Mouse (Mus musculus) retina, adult 2 months (tissue): ENCODE data around the gene Lrrc4.

Experiments
- DNase-seq: peaks from one replicate; pipeline ENCODE4 v3.0.0-alpha.2; 2012; ENCODE audit warnings: low read depth, low spot score

Gene Lrrc4

GRCm38 (mm10) chr6:28672388-28672787 lies 159.2 kb downstream of the Lrrc4 start:
- DNase-seq, result no peak

- DNase-seq, result no peak
Observed at GRCm38 (mm10) chr6:28669251-28669650, 162.3 kb downstream of the Lrrc4 start.

GRCm38 (mm10) chr6:28667586-28667985 lies 164.0 kb downstream of the Lrrc4 start:
- DNase-seq, result no peak

- DNase-seq, result no peak
Observed at GRCm38 (mm10) chr6:28664716-28665115, 166.8 kb downstream of the Lrrc4 start.

GRCm38 (mm10) chr6:28663670-28664069 lies 167.9 kb downstream of the Lrrc4 start:
- no peak for DNase-seq

- DNase-seq, result no peak
Observed at GRCm38 (mm10) chr6:28663004-28663403, 168.5 kb downstream of the Lrrc4 start.

- no peak for DNase-seq
Observed at GRCm38 (mm10) chr6:28656511-28656910, 175.0 kb downstream of the Lrrc4 start.

- no peak for DNase-seq
Observed at GRCm38 (mm10) chr6:28645231-28645630, 186.3 kb downstream of the Lrrc4 start.

GRCm38 (mm10) chr6:28642909-28643308 lies 188.6 kb downstream of the Lrrc4 start:
- DNase-seq, result no peak

- no peak for DNase-seq
Observed at GRCm38 (mm10) chr6:28640088-28640487, 191.5 kb downstream of the Lrrc4 start.

- no peak for DNase-seq
Observed at GRCm38 (mm10) chr6:28635531-28636348, 195.8 kb downstream of the Lrrc4 start.

- DNase-seq, result no peak
Observed at GRCm38 (mm10) chr6:28635092-28635491, 196.5 kb downstream of the Lrrc4 start.

- DNase-seq, result no peak
Observed at GRCm38 (mm10) chr6:28633656-28634055, 197.9 kb downstream of the Lrrc4 start.

- no peak for DNase-seq
Observed at GRCm38 (mm10) chr6:28633120-28633519, 198.4 kb downstream of the Lrrc4 start.

GRCm38 (mm10) chr6:28630926-28631325 lies 200.6 kb downstream of the Lrrc4 start:
- no peak for DNase-seq

- DNase-seq, result no peak
Observed at GRCm38 (mm10) chr6:28629866-28630265, 201.7 kb downstream of the Lrrc4 start.

GRCm38 (mm10) chr6:28628408-28628807 lies 203.1 kb downstream of the Lrrc4 start:
- peak; percentile 50 for DNase-seq

- DNase-seq, result no peak
Observed at GRCm38 (mm10) chr6:28622963-28623362, 208.6 kb downstream of the Lrrc4 start.

GRCm38 (mm10) chr6:28622522-28622921 lies 209.0 kb downstream of the Lrrc4 start:
- no peak for DNase-seq

- no peak for DNase-seq
Observed at GRCm38 (mm10) chr6:28621961-28622360, 209.6 kb downstream of the Lrrc4 start.

- DNase-seq, result no peak
Observed at GRCm38 (mm10) chr6:28621431-28621830, 210.1 kb downstream of the Lrrc4 start.

GRCm38 (mm10) chr6:28618751-28619153 lies 212.8 kb downstream of the Lrrc4 start:
- DNase-seq, result no peak

GRCm38 (mm10) chr6:28618299-28618698 lies 213.2 kb downstream of the Lrrc4 start:
- no peak for DNase-seq

GRCm38 (mm10) chr6:28615966-28616365 lies 215.6 kb downstream of the Lrrc4 start:
- no peak for DNase-seq
